Mouse (Mus musculus) intestine, postnatal 0 days (tissue): ENCODE data around the gene Maneal. TPM values are rescaled to one million over a fixed set of nuclear protein-coding genes. Genes with fewer than 3 reads are reported as not detected.

Source experiments
- ATAC-seq: fragments of 200-750 bp; cut with Nextera tagmentation; 2 replicates; pipeline ENCODE4 v1.8.0; 2017; ENCODE audit warnings: mild to moderate bottlenecking, moderate TSS enrichment, moderate library complexity
- H3K27ac ChIP-seq: fragments of 300-500 bp; sonication (generic); 2 replicates; pipeline ENCODE4 v1.5.1; 2014; ENCODE audit warnings: mild to moderate bottlenecking, low read depth, low read length, moderate library complexity
- H3K27me3 ChIP-seq: fragments of 300-500 bp; sonication (generic); replicated peaks from 2 replicates; pipeline ENCODE4 v1.6.1; 2014; ENCODE audit warnings: low read length, mixed read lengths; ENCODE audit not compliant: control insufficient read depth, insufficient read depth
- H3K36me3 ChIP-seq: fragments of 300-500 bp; sonication (generic); 2 replicates; pipeline ENCODE4 v1.6.1; 2014; ENCODE audit warnings: mild to moderate bottlenecking, moderate library complexity; ENCODE audit not compliant: control insufficient read depth, insufficient read depth
- H3K4me1 ChIP-seq: fragments of 300-500 bp; sonication (generic); replicated peaks from 2 replicates; pipeline ENCODE4 v1.6.1; 2014; ENCODE audit warnings: antibody characterized with exemption, low read length, mixed read lengths; ENCODE audit not compliant: control insufficient read depth, insufficient read depth
- H3K4me2 ChIP-seq: fragments of 300-500 bp; sonication (generic); replicated peaks from 2 replicates; pipeline ENCODE4 v1.6.1; 2014; ENCODE audit warnings: low read depth, mild to moderate bottlenecking, moderate library complexity
- H3K4me3 ChIP-seq: fragments of 300-500 bp; sonication (generic); 2 replicates; pipeline ENCODE4 v1.5.1; 2014; ENCODE audit warnings: low read depth, low read length
- H3K9ac ChIP-seq: fragments of 300-500 bp; sonication (generic); 2 replicates; pipeline ENCODE4 v1.6.1; 2014; ENCODE audit warnings: mild to moderate bottlenecking, low read depth, low read length
- H3K9me3 ChIP-seq: fragments of 300-500 bp; sonication (generic); 2 replicates; pipeline ENCODE4 v1.6.1; 2016; ENCODE audit warnings: mixed run types; ENCODE audit not compliant: control insufficient read depth
- CTCF ChIP-seq: sonication (generic); IDR thresholded peaks from 2 replicates; pipeline ENCODE4 v1.5.1; 2016; ENCODE audit warnings: low read depth, mild to moderate bottlenecking, control low read depth, antibody characterized with exemption, moderate library complexity
- WGBS: fragments of 180-500 bp; shearing (Covaris S2); extraction: QIAGEN DNeasy Blood & Tissue Kit; methylation state at CpG from one replicate; pipeline ENCODE4 v1.1.7; 2014; 5-methylcytosine and 5-hydroxymethylcytosine counted together
- polyA plus RNA-seq: library from polyadenylated mRNA; unstranded; fragments of >200 nt; fragmentation: Nextera tagmentation; extraction: Ambion mirVana; gene quantifications from 2 replicates; pipeline ENCODE4 v1.2.1, GENCODE M21; 2015

Maneal gene
- 0.17 and 0.24 TPM in 2 replicates for polyA plus RNA-seq

GRCm38 (mm10) chr4:124861283-124862188 lies at the start of gene Maneal:
Gene Maneal, minus strand, starts transcription at chr4:124862171.
- 0 out of 2 replicates have a peak, but pooled peaks have one; percentile 20 for ATAC-seq
- no peak within 1 kb of the TSS for H3K27ac ChIP-seq
- peak within 1 kb of the TSS; percentile 62 for H3K4me2 ChIP-seq
- H3K9me3 ChIP-seq, result no peaks in the 10 kb centered on the region
- peaks cover 2% of the 10 kb centered on the region; the same call in 1 of the 2 replicates for H3K36me3 ChIP-seq
- no peak for TF ChIP-seq CTCF
- no peak within 1 kb of the TSS for H3K9ac ChIP-seq
- peak within 1 kb of the TSS; percentile 31 for H3K4me3 ChIP-seq
- H3K27me3 ChIP-seq, result peaks cover 21% of the 10 kb centered on the region
- 5% methylated on average over 52 of the region's 77 CpGs for whole genome bisulfite sequencing
- H3K4me1 ChIP-seq, result no peaks in the 10 kb centered on the region

- 12% methylated on average over 21 of the region's 21 CpGs for WGBS
- Histone ChIP-seq H3K4me1 (no peaks in the 10 kb centered on the region), H3K9ac (no peak overlapping the region), H3K27me3 (0 out of 2 replicates have a peak, but pooled peaks cover 2% of the 10 kb centered on the region), H3K4me2 (0 out of 2 replicates have a peak overlapping the region, but pooled peaks have one; percentile 2), H3K36me3 (no peaks in the 10 kb centered on the region), H3K27ac (no peak overlapping the region), H3K9me3 (no peaks in the 10 kb centered on the region), H3K4me3 (no peak overlapping the region)
- no peak for ATAC-seq
- no peak for TF ChIP-seq CTCF
These were observed 44.2 kb upstream of the Maneal start for GRCm38 (mm10) chr4:124905971-124906822.

- Histone ChIP-seq H3K9me3 (no peaks in the 10 kb centered on the region), H3K9ac (no peak overlapping the region), H3K36me3 (no peaks in the 10 kb centered on the region), H3K4me2 (no peak overlapping the region), H3K4me1 (no peaks in the 10 kb centered on the region), H3K4me3 (no peak overlapping the region), H3K27me3 (0 out of 2 replicates have a peak, but pooled peaks cover 2% of the 10 kb centered on the region), H3K27ac (no peak overlapping the region)
- no peak for ATAC-seq
- WGBS, result 56% methylated on average over 4 of the region's 4 CpGs
- TF ChIP-seq CTCF, result peak; percentile 27; the same call in 1 of the 2 replicates
These were observed 43.4 kb upstream of the Maneal start for GRCm38 (mm10) chr4:124905417-124905816.

- H3K4me3 ChIP-seq, result no peak overlapping the region
- H3K9me3 ChIP-seq, result no peaks in the 10 kb centered on the region
- no peak overlapping the region for H3K27ac ChIP-seq
- ATAC-seq, result no peak
- TF ChIP-seq CTCF, result no peak
- peaks cover 13% of the 10 kb centered on the region for H3K27me3 ChIP-seq
- no peak overlapping the region for H3K9ac ChIP-seq
- 47% methylated on average over 5 of the region's 5 CpGs for WGBS
- H3K4me1 ChIP-seq, result no peaks in the 10 kb centered on the region
- H3K4me2 ChIP-seq, result no peak overlapping the region
- no peaks in the 10 kb centered on the region for H3K36me3 ChIP-seq
These were observed 37.9 kb upstream of the Maneal start for GRCm38 (mm10) chr4:124899906-124900305.

GRCm38 (mm10) chr4:124898428-124898827 lies 36.5 kb upstream of the Maneal start:
- ATAC-seq, result no peak
- H3K9ac ChIP-seq, result no peak overlapping the region
- no peak for TF ChIP-seq CTCF
- no peak overlapping the region for H3K4me3 ChIP-seq
- no peak overlapping the region for H3K4me2 ChIP-seq
- H3K36me3 ChIP-seq, result no peaks in the 10 kb centered on the region
- no peaks in the 10 kb centered on the region for H3K4me1 ChIP-seq
- peaks cover 26% of the 10 kb centered on the region for H3K27me3 ChIP-seq
- 69% methylated on average over 10 of the region's 10 CpGs for WGBS
- H3K27ac ChIP-seq, result no peak overlapping the region
- H3K9me3 ChIP-seq, result no peaks in the 10 kb centered on the region
